Mouse (Mus musculus) MEL (cell line): ENCODE data around the gene Gnaz. TPM values are rescaled to one million over a fixed set of nuclear protein-coding genes. Genes with fewer than 3 reads are reported as not detected.

Source experiments
- DNase-seq: peaks from one replicate; pipeline ENCODE4 v3.0.0; 2011; ENCODE audit warnings: low read depth, low spot score
- H3K27ac ChIP-seq: 2 replicates; pipeline ENCODE4 v1.5.1; 2012; ENCODE audit warnings: low read depth, mild to moderate bottlenecking, control low read depth, low read length, moderate library complexity; ENCODE audit not compliant: control insufficient read depth
- H3K27me3 ChIP-seq, 2 experiments: fragments of 150-350 bp in 1 of 2; sonication (generic) in 1 of 2; 2 replicates each; pipeline ENCODE4 v1.6.1; 2012; ENCODE audit warnings: low read length in 2 of 2, mild to moderate bottlenecking in 2 of 2, improper control_type of control experiment in 1 of 2, moderate library complexity in 1 of 2; ENCODE audit not compliant: insufficient read depth in 2 of 2, control insufficient read depth in 1 of 2
- H3K36me3 ChIP-seq, 2 experiments: 2 replicates each; pipeline ENCODE4 v1.6.1; 2012 to 2014; ENCODE audit warnings: low read length in 2 of 2, improper control_type of control experiment in 1 of 2, inconsistent platforms in 1 of 2, mild to moderate bottlenecking in 1 of 2; ENCODE audit not compliant: insufficient read depth in 2 of 2, control insufficient read depth in 1 of 2
- H3K4me1 ChIP-seq, 2 experiments: fragments of 150-350 bp in 1 of 2; sonication (generic) in 1 of 2; 2 replicates each; pipeline ENCODE4 v1.6.1; 2012; ENCODE audit warnings: low read length in 2 of 2, improper control_type of control experiment in 1 of 2, mild to moderate bottlenecking in 1 of 2; ENCODE audit not compliant: insufficient read depth in 2 of 2, control insufficient read depth in 1 of 2
- H3K4me3 ChIP-seq, 2 experiments: fragments of 150-350 bp in 1 of 2; sonication (generic) in 1 of 2; 2 replicates each; pipeline ENCODE4 v1.5.1; 2012; ENCODE audit warnings: low read depth in 2 of 2, low read length in 2 of 2, mild to moderate bottlenecking in 2 of 2, moderate library complexity in 2 of 2, control low read depth in 1 of 2, improper control_type of control experiment in 1 of 2; ENCODE audit not compliant: control insufficient read depth in 1 of 2, insufficient read depth in 1 of 2
- H3K79me2 ChIP-seq: 2 replicates; pipeline ENCODE4 v1.6.1; 2012; ENCODE audit warnings: mild to moderate bottlenecking, low read length, moderate library complexity; ENCODE audit not compliant: control insufficient read depth, poor library complexity, insufficient read depth
- H3K9ac ChIP-seq: 2 replicates; pipeline ENCODE4 v1.6.1; 2012; ENCODE audit warnings: low read depth, mild to moderate bottlenecking, control low read depth, low read length, moderate library complexity; ENCODE audit not compliant: control insufficient read depth, poor library complexity, severe bottlenecking
- H3K9me3 ChIP-seq: fragments of 150-350 bp; sonication (generic); replicated peaks from 2 replicates; pipeline ENCODE4 v1.6.1; 2012; ENCODE audit warnings: mild to moderate bottlenecking, low read length, improper control_type of control experiment, moderate library complexity; ENCODE audit not compliant: insufficient read depth
- BHLHE40 ChIP-seq: IDR thresholded peaks from 2 replicates; pipeline ENCODE4 v1.6.1; 2012; ENCODE audit warnings: low read depth, mild to moderate bottlenecking, inconsistent platforms, low read length, improper control_type of control experiment, borderline replicate concordance
- CHD1 ChIP-seq: IDR thresholded peaks from 2 replicates; pipeline ENCODE4 v1.6.1; 2012; ENCODE audit warnings: low read depth, mild to moderate bottlenecking, inconsistent platforms, low read length, improper control_type of control experiment
- CHD2 ChIP-seq: IDR thresholded peaks from 2 replicates; pipeline ENCODE4 v1.6.1; 2011; ENCODE audit warnings: low read length, improper control_type of control experiment
- E2F4 ChIP-seq: IDR thresholded peaks from 2 replicates; pipeline ENCODE4 v1.6.1; 2011; ENCODE audit warnings: low read depth, low read length, improper control_type of control experiment, borderline replicate concordance
- ELF1 ChIP-seq: IDR thresholded peaks from 2 replicates; pipeline ENCODE4 v1.6.1; 2014; ENCODE audit warnings: low read depth, mild to moderate bottlenecking, inconsistent platforms, low read length, improper control_type of control experiment, moderate library complexity
- GABPA ChIP-seq: IDR thresholded peaks from 2 replicates; pipeline ENCODE4 v1.6.1; 2012; ENCODE audit warnings: low read depth, mild to moderate bottlenecking, inconsistent platforms, low read length, improper control_type of control experiment, moderate library complexity
- HCFC1 ChIP-seq: IDR thresholded peaks from 2 replicates; pipeline ENCODE4 v1.6.1; 2012; ENCODE audit warnings: low read depth, mild to moderate bottlenecking, inconsistent platforms, low read length, improper control_type of control experiment, moderate library complexity
- MAFK ChIP-seq: IDR thresholded peaks from 2 replicates; pipeline ENCODE4 v1.6.1; 2011; ENCODE audit warnings: low read depth, mild to moderate bottlenecking, low read length, improper control_type of control experiment, borderline replicate concordance
- MEF2A ChIP-seq: IDR thresholded peaks from 2 replicates; pipeline ENCODE4 v1.6.1; 2014; ENCODE audit warnings: low read depth, mild to moderate bottlenecking, inconsistent platforms, low read length, improper control_type of control experiment; ENCODE audit not compliant: poor library complexity, insufficient replicate concordance, severe bottlenecking; ENCODE audit errors: extremely low read depth
- MYC ChIP-seq: IDR thresholded peaks from 2 replicates; pipeline ENCODE4 v1.6.1; 2011; ENCODE audit warnings: low read depth, mild to moderate bottlenecking, low read length, improper control_type of control experiment, moderate library complexity
- NRF1 ChIP-seq: IDR thresholded peaks from 2 replicates; pipeline ENCODE4 v1.6.1; 2014; ENCODE audit warnings: low read depth, mild to moderate bottlenecking, inconsistent platforms, low read length, improper control_type of control experiment, moderate library complexity; ENCODE audit not compliant: poor library complexity, insufficient read depth, severe bottlenecking
- POLR2A ChIP-seq, 2 experiments: IDR thresholded peaks; 2 replicates each; pipeline ENCODE4 v1.6.1; 2011 to 2012; ENCODE audit warnings: low read length in 2 of 2, mild to moderate bottlenecking in 2 of 2, control low read depth in 1 of 2, improper control_type of control experiment in 1 of 2, low read depth in 1 of 2, moderate library complexity in 1 of 2; ENCODE audit not compliant: control insufficient read depth in 1 of 2, insufficient read depth in 1 of 2, poor library complexity in 1 of 2
- POLR2AphosphoS2 ChIP-seq: IDR thresholded peaks from 2 replicates; pipeline ENCODE4 v1.6.1; 2011; ENCODE audit warnings: low read length, improper control_type of control experiment
- RAD21 ChIP-seq: IDR thresholded peaks from 2 replicates; pipeline ENCODE4 v1.6.1; 2011; ENCODE audit warnings: mild to moderate bottlenecking, low read depth, low read length, improper control_type of control experiment
- SIN3A ChIP-seq: IDR thresholded peaks from 2 replicates; pipeline ENCODE4 v1.6.1; 2012; ENCODE audit warnings: low read length, improper control_type of control experiment, inconsistent platforms
- UBTF ChIP-seq: IDR thresholded peaks from 2 replicates; pipeline ENCODE4 v1.6.1; 2012; ENCODE audit warnings: low read depth, mild to moderate bottlenecking, inconsistent platforms, low read length, improper control_type of control experiment, moderate library complexity, borderline replicate concordance; ENCODE audit not compliant: insufficient read depth
- USF1 ChIP-seq: IDR thresholded peaks from 2 replicates; pipeline ENCODE4 v1.6.1; 2014; ENCODE audit warnings: low read depth, mild to moderate bottlenecking, inconsistent platforms, low read length, improper control_type of control experiment, moderate library complexity
- USF2 ChIP-seq, 2 experiments: IDR thresholded peaks; 2 replicates each; pipeline ENCODE4 v1.6.1; 2011 to 2012; ENCODE audit warnings: improper control_type of control experiment in 2 of 2, low read length in 2 of 2, borderline replicate concordance in 1 of 2, inconsistent platforms in 1 of 2, low read depth in 1 of 2, mild to moderate bottlenecking in 1 of 2; ENCODE audit not compliant: insufficient read depth in 1 of 2
- ZC3H11A ChIP-seq: IDR thresholded peaks from 2 replicates; pipeline ENCODE4 v1.6.1; 2012; ENCODE audit warnings: low read depth, mild to moderate bottlenecking, inconsistent platforms, low read length, improper control_type of control experiment
- ZMIZ1 ChIP-seq: IDR thresholded peaks from 2 replicates; pipeline ENCODE4 v1.6.1; 2012; ENCODE audit warnings: low read depth, mild to moderate bottlenecking, inconsistent platforms, low read length, improper control_type of control experiment, moderate library complexity
- ZNF384 ChIP-seq: IDR thresholded peaks from 2 replicates; pipeline ENCODE4 v1.6.1; 2012; ENCODE audit warnings: low read depth, mild to moderate bottlenecking, inconsistent platforms, low read length, improper control_type of control experiment
- polyA plus RNA-seq, 2 experiments: library from polyadenylated mRNA; stranded (reverse) in 1 of 2; unstranded in 1 of 2; fragments of >175 nt in 1 of 2; fragments of >200 nt in 1 of 2; gene quantifications; 2 replicates each; pipeline versions ENCODE4 v1.2.1 to v1.2.4; 2012; ENCODE audit warnings: low replicate concordance in 2 of 2, low read depth in 1 of 2; ENCODE audit not compliant: insufficient read length in 2 of 2, insufficient read depth in 1 of 2, missing spikeins in 1 of 2
- total RNA-seq: library from RNA; depleted of rRNA; stranded (reverse); fragments of 300-350 nt; gene quantifications from 2 replicates; pipeline ENCODE4 v1.2.3, GENCODE M21; 2012

The Gnaz gene
- total and polyA plus RNA-seq, 3 experiments = not detected

DNA sequence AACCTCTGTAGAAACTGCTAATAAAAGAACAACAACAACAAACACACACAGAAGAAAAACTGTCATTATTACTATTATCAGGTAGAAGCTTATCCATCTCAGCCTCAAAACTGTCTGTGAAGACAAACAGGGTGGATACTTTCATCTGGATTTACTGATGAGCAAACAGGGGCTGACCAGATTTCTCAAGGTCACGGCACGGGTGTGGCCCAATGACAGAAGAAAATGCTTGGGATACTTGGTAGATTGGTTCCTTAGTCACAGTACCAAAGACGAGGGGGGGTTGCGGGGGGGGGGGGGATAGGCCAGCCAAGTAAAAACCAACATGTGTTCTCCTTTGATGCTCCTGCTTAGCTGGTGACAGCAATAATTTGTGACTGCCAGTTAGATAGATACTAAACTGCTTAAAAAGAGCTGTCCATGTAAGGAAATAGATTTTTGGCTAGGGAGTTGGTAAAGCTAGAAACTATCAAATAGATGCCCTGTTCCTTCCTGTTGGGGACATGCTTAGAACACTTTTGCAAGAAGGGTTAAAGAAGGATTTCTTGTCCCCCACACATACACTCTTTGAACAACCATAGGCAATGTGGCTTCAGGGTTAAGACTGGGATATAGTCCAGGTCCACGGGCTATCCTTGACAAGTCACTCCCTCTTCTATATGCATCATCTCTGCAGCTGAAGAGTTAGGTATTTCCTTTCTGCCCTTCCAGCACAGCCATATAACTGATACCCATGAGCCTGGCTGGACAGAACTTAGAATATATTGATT is 64.6 kb downstream of the Gnaz start:
- Histone ChIP-seq H3K79me2 (no peaks in the 10 kb centered on the region), H3K27me3 (no peaks in the 10 kb centered on the region), H3K9ac (no peak overlapping the region), H3K9me3 (no peaks in the 10 kb centered on the region), H3K36me3 (no peaks in the 10 kb centered on the region), H3K27ac (no peak overlapping the region), H3K4me3 (no peak overlapping the region), H3K4me1 (no peaks in the 10 kb centered on the region)
- no peak for DNase-seq
- no peak for TF ChIP-seq BHLHE40
- TF ChIP-seq RAD21 = no peak
- no peak for TF ChIP-seq E2F4
- no peak for TF ChIP-seq UBTF
- no peak for TF ChIP-seq HCFC1
- TF ChIP-seq POLR2A (IDR thresholded peaks at IDR 0.05; ENCODE audit: control insufficient read depth in 1 of 2, insufficient read depth in 1 of 2, low read depth in 1 of 2, low read length in 2 of 2, poor library complexity in 1 of 2) = no peak
- TF ChIP-seq GABPA = no peak
- no peak for TF ChIP-seq MEF2A
- no peak for TF ChIP-seq SIN3A

DNA sequence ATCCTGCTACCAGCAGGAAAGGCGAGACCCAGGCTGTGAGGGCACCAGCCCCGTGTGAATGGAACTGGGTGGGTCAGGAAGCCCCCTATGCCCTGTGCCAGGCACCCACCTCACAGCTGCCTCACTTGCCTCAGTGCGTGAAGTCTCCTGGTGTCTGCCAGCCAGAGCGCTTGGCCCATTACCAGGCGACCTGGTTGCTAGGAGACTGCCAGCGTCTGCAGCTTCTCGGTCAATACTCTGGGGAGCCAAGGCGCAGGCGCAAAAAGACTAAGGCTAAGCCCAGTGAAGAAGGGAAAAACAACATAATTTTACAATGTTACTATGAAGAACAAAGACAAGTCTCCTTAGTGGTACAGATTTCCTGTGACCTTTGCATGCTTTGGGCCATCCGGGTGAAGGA is 65.4 kb downstream of the Gnaz start, which contains the start of gene Rsph14:
Rsph14 (minus strand) TSS at position 192 of the 400 bp plus-strand sequence.
- TF ChIP-seq HCFC1 (no peak), MYC (no peak), MAFK (no peak), ZNF384 (no peak), ZMIZ1 (no peak), USF2 (IDR thresholded peaks at IDR 0.05; ENCODE audit: borderline replicate concordance in 1 of 2, insufficient read depth in 1 of 2, low read depth in 1 of 2, low read length in 2 of 2) (no peak), ZC3H11A (no peak), CHD1 (no peak), SIN3A (no peak), POLR2AphosphoS2 (no peak), POLR2A (IDR thresholded peaks at IDR 0.05; ENCODE audit: control insufficient read depth in 1 of 2, insufficient read depth in 1 of 2, low read depth in 1 of 2, low read length in 2 of 2, poor library complexity in 1 of 2) (no peak), CHD2 (no peak), USF1 (no peak), E2F4 (no peak), ELF1 (no peak), NRF1 (no peak)
- Histone ChIP-seq H3K4me1 (no peaks in the 10 kb centered on the region), H3K36me3 (no peaks in the 10 kb centered on the region), H3K9ac (no peak within 1 kb of the TSS), H3K4me3 (no peak within 1 kb of the TSS), H3K27ac (no peak within 1 kb of the TSS), H3K9me3 (no peaks in the 10 kb centered on the region), H3K79me2 (no peaks in the 10 kb centered on the region), H3K27me3 (no peaks in the 10 kb centered on the region)
- DNase-seq = no peak
